Mouse (Mus musculus) C2C12 (cell line): Measurements from ENCODE around the gene Aadac. TPM values are rescaled to one million over a fixed set of nuclear protein-coding genes. Genes with fewer than 3 reads are reported as not detected.

Experiments used
- H3K27me3 ChIP-seq: one replicate; pipeline ENCODE4 v1.6.1; 2011; ENCODE audit not compliant: control insufficient read depth, insufficient read depth, insufficient read length
- H3K36me3 ChIP-seq: one replicate; pipeline ENCODE4 v1.6.1; 2011; ENCODE audit not compliant: control insufficient read depth, insufficient read depth
- H3K4me3 ChIP-seq: one replicate; pipeline ENCODE4 v1.5.1; 2011; ENCODE audit warnings: mild to moderate bottlenecking, control low read depth; ENCODE audit not compliant: poor library complexity, insufficient read depth, severe bottlenecking
- H3K79me2 ChIP-seq: one replicate; pipeline ENCODE4 v1.6.1; 2011; ENCODE audit not compliant: control insufficient read depth, insufficient read depth
- H3K79me3 ChIP-seq: one replicate; pipeline ENCODE4 v1.6.1; 2011; ENCODE audit warnings: low read depth, control low read depth
- H3ac ChIP-seq: one replicate; pipeline ENCODE3; 2011; ENCODE audit warnings: low read depth; ENCODE audit not compliant: control insufficient read depth, insufficient read length
- CEBPB ChIP-seq: IDR thresholded peaks from one replicate; pipeline ENCODE4 v1.6.1; 2011; ENCODE audit warnings: low read depth, mild to moderate bottlenecking, control low read depth, moderate library complexity
- CTCF ChIP-seq: IDR thresholded peaks from one replicate; pipeline ENCODE4 v1.5.1; 2011; ENCODE audit not compliant: control insufficient read depth, insufficient read depth, insufficient read length
- FOSL1 ChIP-seq: IDR thresholded peaks from one replicate; pipeline ENCODE4 v1.8.0; 2011; ENCODE audit warnings: mild to moderate bottlenecking, low read length; ENCODE audit not compliant: poor library complexity, insufficient read depth, severe bottlenecking
- MAX ChIP-seq: IDR thresholded peaks from one replicate; pipeline ENCODE4 v1.6.1; 2011; ENCODE audit warnings: mild to moderate bottlenecking, control low read depth
- MYOD1 ChIP-seq: IDR thresholded peaks from one replicate; pipeline ENCODE4 v1.6.1; 2011; ENCODE audit warnings: low read depth; ENCODE audit not compliant: control insufficient read depth, insufficient read length
- MYOG ChIP-seq: IDR thresholded peaks from one replicate; pipeline ENCODE4 v1.6.1; 2011; ENCODE audit not compliant: control insufficient read depth, insufficient read length; ENCODE audit errors: extremely low read depth
- USF1 ChIP-seq: IDR thresholded peaks from one replicate; pipeline ENCODE4 v1.6.1; 2011; ENCODE audit warnings: low read depth, mild to moderate bottlenecking, control low read depth, moderate library complexity
- polyA plus RNA-seq: library from polyadenylated mRNA; unstranded; fragments of >200 nt; fragmentation: generic; extraction: Trizol; gene quantifications from one replicate; pipeline ENCODE4 v1.2.1, GENCODE M21; 2012; ENCODE audit warnings: missing spikeins

Aadac gene
- polyA plus RNA-seq, 1 experiment: not detected

GRCm38 (mm10) chr3:60080572-60080971, 55.1 kb downstream of the Aadac start:
- Histone ChIP-seq H3ac (no peak overlapping the region), H3K27me3 (no peaks in the 10 kb centered on the region), H3K79me2 (no peaks in the 10 kb centered on the region), H3K4me3 (no peak overlapping the region), H3K79me3 (no peaks in the 10 kb centered on the region), H3K36me3 (no peaks in the 10 kb centered on the region)
- TF ChIP-seq MYOG (no peak), FOSL1 (no peak), CEBPB (no peak), MYOD1 (no peak), USF1 (no peak), MAX (no peak), CTCF (no peak)

DNA sequence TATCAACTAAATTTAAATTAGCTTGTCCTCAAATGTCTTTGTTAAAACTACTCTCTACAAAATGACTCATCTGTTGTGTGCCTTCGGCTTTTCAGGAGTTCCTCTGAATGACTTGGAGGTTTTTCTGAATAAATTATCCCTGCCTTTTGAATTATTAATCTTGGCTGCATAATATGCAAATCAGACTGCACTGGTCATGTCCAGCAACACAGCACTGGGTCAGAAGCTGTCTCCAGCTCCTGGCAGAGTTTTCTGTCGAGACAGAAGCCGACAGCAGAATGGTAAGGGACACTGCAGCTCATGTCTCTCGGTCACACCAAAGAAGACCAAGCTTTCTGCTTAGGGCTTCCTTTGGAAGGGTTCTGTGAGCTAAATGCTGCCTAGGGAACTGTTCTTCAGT, 56.1 kb downstream of the Aadac start, which contains the start of gene Sucnr1:
Gene Sucnr1, plus strand, starts transcription at position 222 of the 400 bp plus-strand sequence.
- no peak within 1 kb of the TSS for H3ac ChIP-seq
- H3K4me3 ChIP-seq: no peak within 1 kb of the TSS
- no peaks in the 10 kb centered on the region for H3K79me2 ChIP-seq
- no peaks in the 10 kb centered on the region for H3K27me3 ChIP-seq
- TF ChIP-seq MAX (no peak), MYOG (no peak), CTCF (no peak), USF1 (no peak), FOSL1 (no peak), CEBPB (no peak), MYOD1 (no peak)
- no peaks in the 10 kb centered on the region for H3K36me3 ChIP-seq
- no peaks in the 10 kb centered on the region for H3K79me3 ChIP-seq

DNA sequence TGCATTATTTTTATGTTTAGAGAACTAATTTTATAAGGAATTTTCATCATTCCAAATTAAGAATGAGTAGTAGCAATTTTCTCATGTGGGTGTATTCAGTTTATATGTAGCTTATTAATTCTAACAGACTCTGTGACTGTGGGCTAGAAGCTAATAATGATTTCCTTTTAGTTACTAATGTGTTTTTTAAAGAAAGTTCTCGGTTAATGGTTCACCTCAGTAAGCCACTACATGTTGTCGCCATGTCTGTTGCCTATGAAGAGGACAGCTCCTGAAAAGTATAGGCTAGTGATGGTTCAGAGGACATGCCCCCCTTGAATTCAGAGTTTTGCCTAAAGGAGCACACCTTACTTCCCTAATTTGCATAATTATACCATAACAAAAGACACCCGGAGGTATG, 57.2 kb downstream of the Aadac start:
- no peaks in the 10 kb centered on the region for H3K79me2 ChIP-seq
- H3K79me3 ChIP-seq: no peaks in the 10 kb centered on the region
- H3K36me3 ChIP-seq: no peaks in the 10 kb centered on the region
- no peaks in the 10 kb centered on the region for H3K27me3 ChIP-seq
- TF ChIP-seq MYOD1 (no peak), MYOG (no peak), CEBPB (no peak), CTCF (no peak), USF1 (no peak), FOSL1 (no peak), MAX (no peak)
- H3K4me3 ChIP-seq: no peak overlapping the region
- no peak overlapping the region for H3ac ChIP-seq

DNA sequence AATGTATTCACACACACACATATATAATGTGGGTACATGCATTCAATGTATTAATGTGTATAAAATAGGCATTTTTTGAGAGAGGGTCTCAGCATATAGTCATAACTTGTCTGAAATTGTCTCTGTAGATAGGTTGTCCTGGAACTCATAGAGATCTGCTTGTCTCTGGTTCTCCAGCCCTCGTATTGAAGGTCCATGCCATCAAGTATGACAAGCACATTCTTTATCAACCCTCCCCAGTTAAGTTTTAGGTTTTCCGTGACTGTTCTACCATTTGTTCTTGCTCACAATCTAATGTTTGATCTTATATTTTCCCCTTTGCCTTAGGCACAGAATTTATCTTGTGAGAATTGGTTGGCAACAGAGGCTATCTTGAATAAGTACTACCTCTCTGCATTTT, 60.2 kb downstream of the Aadac start:
- Histone ChIP-seq H3K79me3 (no peaks in the 10 kb centered on the region), H3K79me2 (no peaks in the 10 kb centered on the region), H3K27me3 (no peaks in the 10 kb centered on the region), H3K36me3 (no peaks in the 10 kb centered on the region), H3ac (no peak overlapping the region), H3K4me3 (no peak overlapping the region)
- TF ChIP-seq CTCF (no peak), USF1 (no peak), MYOG (no peak), FOSL1 (no peak), CEBPB (no peak), MAX (no peak), MYOD1 (no peak)

Other genes starting within 250 kb of the Aadac start
- gene Gm8298, start 164.7 kb upstream of the Aadac start, polyA plus RNA-seq: not detected
- gene C130079G13Rik, start 100.5 kb upstream of the Aadac start, polyA plus RNA-seq: not detected
- not detected for gene Aadacl2, start 19.0 kb upstream of the Aadac start, polyA plus RNA-seq
- gene Sucnr1, start 56.2 kb downstream of the Aadac start, polyA plus RNA-seq: not detected